Mouse (Mus musculus) bone marrow, adult 2 months (tissue): Measurements from ENCODE around the gene Ovgp1. TPM values are rescaled to one million over a fixed set of nuclear protein-coding genes. Genes with fewer than 3 reads are reported as not detected.
"Not testable (repeated sequence)": the region's sequence is repeated elsewhere in the genome, so short reads cannot be mapped to it uniquely, and the experiment has no call there.

Experiments
- H3K27ac ChIP-seq: fragments of 200-500 bp; 2 replicates; pipeline ENCODE4 v1.5.1; 2012; ENCODE audit warnings: low read depth, mild to moderate bottlenecking, control low read depth, inconsistent platforms, low read length; ENCODE audit not compliant: control insufficient read depth, poor library complexity, insufficient read depth
- H3K4me1 ChIP-seq: fragments of 200-500 bp; 2 replicates; pipeline ENCODE4 v1.6.1; 2011; ENCODE audit warnings: low read length; ENCODE audit not compliant: control insufficient read depth, insufficient read depth
- H3K4me3 ChIP-seq: fragments of 200-500 bp; replicated peaks from 2 replicates; pipeline ENCODE3; 2011; ENCODE audit warnings: mild to moderate bottlenecking, low read depth, low read length, control low read depth; ENCODE audit not compliant: control insufficient read depth
- CTCF ChIP-seq: fragments of 200-500 bp; IDR thresholded peaks from 2 replicates; pipeline ENCODE4 v1.5.1; 2011; ENCODE audit warnings: low read length, control low read depth; ENCODE audit not compliant: control insufficient read depth, insufficient read depth
- POLR2A ChIP-seq: fragments of 200-500 bp; IDR thresholded peaks from 2 replicates; pipeline ENCODE4 v1.6.1; 2011; ENCODE audit warnings: low read depth, mild to moderate bottlenecking, control low read depth, low read length, borderline replicate concordance; ENCODE audit not compliant: control insufficient read depth
- WGBS: fragments of 180-500 bp; shearing (Covaris S2); methylation state at CpG from one replicate; pipeline ENCODE4 v1.1.7; 2018; 5-methylcytosine and 5-hydroxymethylcytosine counted together
- polyA plus RNA-seq: library from polyadenylated mRNA; stranded (reverse); fragments of >200 nt; gene quantifications from 2 replicates; pipeline ENCODE4 v1.2.4, GENCODE M21; 2011; ENCODE audit warnings: low replicate concordance; ENCODE audit not compliant: missing spikeins, insufficient read depth, insufficient read length

The Ovgp1 gene
- polyA plus RNA-seq, 1 experiment: 16.0 TPM

- no peaks in the 10 kb centered on the region for H3K4me1 ChIP-seq
- WGBS: 92% methylated on average over 2 of the region's 2 CpGs
- H3K4me3 ChIP-seq: no peak overlapping the region
- no peak for TF ChIP-seq POLR2A
- no peak for TF ChIP-seq CTCF
- no peak overlapping the region for H3K27ac ChIP-seq
Observed at GRCm38 (mm10) chr3:105960700-105961099, 12.8 kb upstream of the Ovgp1 start.

DNA sequence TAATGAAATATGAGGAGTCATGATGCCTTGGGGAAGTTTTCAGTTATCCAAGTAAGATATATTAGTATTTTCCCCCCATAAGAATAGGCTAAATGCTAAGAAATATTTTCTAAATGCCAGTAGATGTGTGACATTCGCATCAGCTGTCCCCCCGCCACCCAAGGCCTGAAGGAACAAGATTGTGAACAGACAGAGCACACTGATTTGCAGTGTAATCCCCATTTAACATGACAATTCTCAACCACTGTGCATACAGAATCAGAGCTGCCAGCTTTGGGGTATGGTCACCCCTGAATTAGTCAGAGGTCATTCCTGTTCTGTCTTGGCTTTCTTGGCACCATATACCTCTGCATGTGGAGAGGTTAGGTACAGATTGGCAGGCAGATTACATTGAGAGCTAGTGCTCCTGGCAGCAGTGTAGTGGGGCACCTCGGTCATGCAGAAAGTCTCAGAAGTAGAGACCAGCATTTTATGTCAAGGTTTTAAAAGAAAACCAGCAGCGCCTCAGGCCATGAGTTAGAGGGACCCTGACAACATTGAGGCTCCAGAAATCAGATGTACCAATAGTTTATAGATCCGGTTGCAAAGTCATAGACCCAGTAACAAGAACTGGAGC is 1.6 kb upstream of the Ovgp1 start:
- Histone ChIP-seq H3K27ac (no peak overlapping the region), H3K4me3 (no peak overlapping the region), H3K4me1 (peaks cover 5% of the 10 kb centered on the region; the same call in 1 of the 2 replicates)
- 78% methylated on average over 5 of the region's 5 CpGs for WGBS
- TF ChIP-seq POLR2A (no peak), CTCF (no peak)

GRCm38 (mm10) chr3:105974174-105974573 is 663 bp downstream of the Ovgp1 start:
- H3K4me1 ChIP-seq: peaks cover 5% of the 10 kb centered on the region; the same call in 1 of the 2 replicates
- WGBS: 60% methylated on average over 2 of the region's 2 CpGs
- no peak for TF ChIP-seq POLR2A
- TF ChIP-seq CTCF: no peak
- no peak overlapping the region for H3K4me3 ChIP-seq
- H3K27ac ChIP-seq: no peak overlapping the region; the same call in 1 of the 2 replicates

GRCm38 (mm10) chr3:105989611-105990010 is 16.1 kb downstream of the Ovgp1 start:
- 87% methylated on average over 5 of the region's 5 CpGs for WGBS
- H3K27ac ChIP-seq, H3K4me3 ChIP-seq, H3K4me1 ChIP-seq: not testable (repeated sequence)

DNA sequence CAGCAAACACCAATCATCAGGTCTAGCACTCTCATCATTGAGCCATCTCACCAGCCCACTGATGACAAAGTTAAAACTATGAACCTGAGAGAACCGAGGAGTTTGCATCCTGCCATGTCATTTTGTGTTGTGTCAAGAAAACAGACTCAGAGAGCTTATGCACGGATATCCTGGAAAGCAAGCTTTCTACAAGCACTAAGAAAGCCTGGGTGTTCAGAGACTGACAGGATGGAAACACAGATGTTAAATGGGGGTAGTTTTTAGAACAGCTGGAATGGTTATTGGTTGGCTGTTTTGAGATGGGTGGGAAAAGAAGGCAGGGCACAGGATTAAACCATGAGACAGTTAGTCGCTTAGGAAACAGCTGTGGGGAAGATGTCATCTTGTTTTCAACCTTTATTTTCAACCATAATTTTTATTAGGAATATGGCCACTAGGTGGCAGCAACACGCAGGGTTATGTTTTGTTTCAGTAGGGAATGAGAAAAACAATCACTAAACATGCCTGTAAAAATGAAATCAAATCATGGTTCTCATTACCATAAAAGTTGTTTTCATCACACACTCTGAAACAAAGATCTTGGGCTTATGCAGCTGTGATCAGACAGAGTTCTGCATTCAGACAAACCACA is 18.3 kb downstream of the Ovgp1 start:
- TF ChIP-seq POLR2A: no peak
- TF ChIP-seq CTCF: peak; percentile 16; the same call in 1 of the 2 replicates
- no peak overlapping the region for H3K4me3 ChIP-seq
- WGBS: 7% methylated on average over 4 of the region's 4 CpGs
- H3K27ac ChIP-seq: no peak overlapping the region
- H3K4me1 ChIP-seq: no peaks in the 10 kb centered on the region

DNA sequence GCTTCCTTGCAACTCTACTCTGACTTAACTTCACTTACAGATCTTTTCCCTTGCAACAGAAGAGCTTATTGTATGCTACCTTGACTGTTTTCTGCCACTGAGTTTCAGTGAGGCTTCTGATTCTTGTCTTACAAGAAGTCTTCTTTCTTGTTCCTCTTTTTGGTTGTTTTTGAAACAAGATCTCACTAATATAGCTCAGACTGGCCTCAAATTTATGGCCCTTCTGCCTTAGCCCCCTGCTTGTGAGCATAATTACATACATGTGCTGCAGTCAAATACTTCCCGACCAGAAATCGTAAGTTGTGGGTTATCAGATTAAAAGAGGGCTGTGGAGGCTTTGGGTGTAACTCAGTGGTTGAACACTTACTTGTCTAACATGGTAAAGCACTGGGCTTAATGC is 21.2 kb downstream of the Ovgp1 start:
- Histone ChIP-seq H3K4me1 (no peaks in the 10 kb centered on the region), H3K4me3 (no peak overlapping the region), H3K27ac (no peak overlapping the region)
- TF ChIP-seq POLR2A: no peak
- WGBS: 6% methylated on average over 2 of the region's 2 CpGs

GRCm38 (mm10) chr3:106000707-106001375 is 27.3 kb downstream of the Ovgp1 start:
- 32% methylated on average over 11 of the region's 11 CpGs for WGBS
- Histone ChIP-seq H3K4me1 (no peaks in the 10 kb centered on the region), H3K27ac (no peak overlapping the region), H3K4me3 (no peak overlapping the region)
- TF ChIP-seq CTCF (no peak), POLR2A (no peak)

GRCm38 (mm10) chr3:106001416-106002370 is 28.2 kb downstream of the Ovgp1 start:
- H3K4me3 ChIP-seq: no peak overlapping the region
- WGBS: 12% methylated on average over 17 of the region's 17 CpGs

GRCm38 (mm10) chr3:106003360-106003759 is 29.8 kb downstream of the Ovgp1 start:
- not testable (repeated sequence) for H3K4me1 ChIP-seq, H3K27ac ChIP-seq, H3K4me3 ChIP-seq
- WGBS: 58% methylated on average over 10 of the region's 10 CpGs

More at GRCm38 (mm10) chr3:106001416-106002370, 28.2 kb downstream of the Ovgp1 start:
- TF ChIP-seq POLR2A (no peak), CTCF (no peak)
- no peaks in the 10 kb centered on the region for H3K4me1 ChIP-seq
- no peak overlapping the region for H3K27ac ChIP-seq
